Mouse (Mus musculus) cerebellum, adult 9-10 months (tissue): ENCODE measurements at regions not wholly inside any gene's neighbourhood (a gene's known extent, or its start where the extent isn't known, plus 50 kb on each side); places are given as distances from the start of the nearest gene placed in this dataset.

Experiments
- DNase-seq: peaks from one replicate; pipeline ENCODE4 v3.0.0; 2022

DNA sequence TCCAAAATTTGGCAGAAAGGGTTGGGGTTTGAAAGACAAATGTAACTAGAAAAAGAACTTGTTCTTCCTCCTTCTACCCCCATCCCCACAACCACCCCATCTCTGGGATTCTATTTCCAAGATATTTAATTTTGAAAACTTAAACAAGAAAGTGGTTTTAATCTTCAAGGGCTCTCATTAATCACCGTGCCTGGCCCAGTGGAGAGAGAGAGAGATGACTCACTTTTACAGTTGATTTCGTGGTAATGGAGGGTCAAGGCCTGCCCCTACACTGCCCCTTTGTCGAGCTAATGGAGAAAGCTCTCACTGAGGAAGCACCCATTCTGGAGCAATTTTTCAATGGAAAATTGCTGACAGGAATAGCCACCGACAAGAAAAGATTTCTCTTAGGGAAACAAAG, 247.9 kb downstream of the Gm10260 start:
- no peak for DNase-seq

GRCm38 (mm10) chr13:97510431-97511261, 249.8 kb downstream of the Gm10260 start:
- no peak for DNase-seq

DNA sequence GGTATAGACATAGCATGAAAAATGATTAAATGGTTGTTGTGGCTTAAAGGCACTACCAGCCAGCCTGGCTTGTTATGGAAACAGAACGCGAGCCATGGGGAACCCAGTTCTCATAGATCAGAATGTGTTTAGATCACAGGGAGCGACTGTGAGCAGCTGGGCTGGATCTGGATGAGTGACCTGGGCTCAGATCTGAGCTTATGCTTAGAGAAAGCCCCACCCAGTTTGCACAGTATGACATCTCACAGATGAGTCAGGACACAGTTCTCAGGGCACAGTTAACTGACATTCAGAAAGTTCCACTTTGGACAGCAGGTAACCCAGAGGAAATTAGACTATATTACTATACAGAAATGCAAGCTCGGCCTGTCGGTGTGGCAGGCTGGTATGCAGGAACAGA, 255.5 kb downstream of the Gm10260 start:
- DNase-seq: no peak

DNA sequence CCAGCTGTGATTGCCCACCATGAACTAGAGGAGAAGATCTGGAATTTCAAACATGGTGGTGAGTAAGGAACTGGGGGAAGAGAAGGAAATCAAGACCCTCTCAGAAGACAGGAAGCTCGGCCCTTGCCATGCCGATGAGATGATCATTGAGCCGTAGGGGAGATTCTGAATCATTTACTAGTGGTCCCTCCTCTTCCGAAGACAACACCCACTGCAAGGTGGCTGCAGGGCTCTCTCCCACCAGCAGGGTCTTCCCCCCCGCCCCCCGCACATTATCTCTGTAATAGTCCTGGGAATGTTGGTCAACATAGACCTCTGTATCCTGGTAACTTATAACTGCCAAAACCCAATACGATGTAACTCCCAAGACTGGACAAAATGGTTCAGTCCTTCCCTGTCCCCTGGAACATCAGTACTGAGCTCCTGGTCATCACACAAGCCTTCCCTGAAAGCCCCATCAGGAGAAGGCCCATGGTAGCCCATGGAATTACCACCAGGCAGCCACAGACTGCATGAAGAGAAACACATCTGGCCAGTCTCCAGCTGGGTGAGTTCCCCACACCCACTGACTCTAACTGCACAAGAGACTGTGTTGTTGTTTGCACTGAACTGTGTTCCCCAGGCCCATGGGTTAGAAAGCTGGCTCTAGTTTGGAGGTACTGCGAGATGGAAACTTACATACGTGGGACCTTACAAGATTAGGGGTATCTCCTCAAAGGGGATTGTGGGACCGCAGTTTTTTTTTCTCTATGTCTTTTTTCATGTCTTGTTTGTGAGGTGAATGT, 256.3 kb downstream of the Gm10260 start:
- no peak for DNase-seq

DNA sequence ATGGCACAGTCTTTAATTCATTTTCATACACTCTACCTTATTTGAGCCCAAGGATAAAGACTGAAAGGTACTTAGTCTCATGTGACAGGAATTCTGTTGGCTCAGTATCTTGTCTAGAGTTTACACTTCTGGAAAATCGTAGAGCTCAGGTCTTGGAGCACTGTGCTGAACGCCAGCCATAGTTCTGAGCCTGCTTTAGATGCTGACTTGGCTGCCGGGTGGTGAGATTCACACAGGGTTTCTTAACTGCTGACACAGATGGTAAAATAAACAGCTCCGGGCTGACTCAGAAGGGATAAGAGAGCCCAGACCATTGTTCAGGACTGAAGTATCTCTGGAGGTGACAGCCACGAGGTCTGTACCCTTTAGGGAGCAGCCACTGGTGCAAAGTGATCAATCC, 257.0 kb downstream of the Gm10260 start:
- no peak for DNase-seq

GRCm38 (mm10) chr13:97500155-97500554, 259.2 kb downstream of the Enc1 start:
- no peak for DNase-seq

DNA sequence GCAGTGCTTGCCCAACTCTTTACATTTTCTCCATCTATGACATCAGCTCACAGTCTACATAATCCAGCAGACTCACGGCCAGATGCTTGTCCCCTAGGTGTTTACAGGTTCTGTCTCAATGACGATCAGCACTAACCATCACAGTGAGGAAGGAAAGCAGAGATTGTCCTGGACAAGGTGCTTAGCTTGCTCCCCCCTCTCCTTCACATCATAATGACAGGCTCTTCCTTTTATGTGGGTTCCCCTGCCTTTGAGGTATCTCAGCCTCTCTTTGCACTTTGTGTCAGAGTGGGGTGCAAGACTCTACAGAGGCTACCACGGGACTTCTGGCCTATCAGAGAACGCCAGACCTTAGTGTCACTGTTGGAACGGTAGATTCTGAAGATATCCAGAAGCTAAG, 258.1 kb downstream of the Enc1 start:
- no peak for DNase-seq

DNA sequence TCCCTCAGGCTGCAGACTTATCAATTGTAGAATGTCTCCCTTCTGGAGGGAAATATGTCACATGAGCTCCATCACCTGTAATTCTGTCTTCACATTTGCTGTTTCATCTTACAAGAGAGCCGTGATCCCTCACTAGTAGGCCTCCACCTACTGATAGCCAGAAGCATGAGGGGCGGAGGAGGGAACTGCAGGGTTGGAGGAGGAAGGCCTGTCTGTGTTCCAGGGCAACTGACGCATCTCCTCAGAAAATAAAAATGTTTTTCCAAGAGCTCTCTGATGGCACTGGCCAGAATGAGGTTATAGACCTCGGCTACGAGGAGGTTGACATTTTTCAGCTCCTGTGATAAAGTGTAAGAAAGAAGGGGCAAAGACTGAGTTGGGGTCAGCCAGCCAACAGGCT, 257.0 kb downstream of the Enc1 start:
- DNase-seq: no peak

GRCm38 (mm10) chr13:97494770-97495169, 253.9 kb downstream of the Enc1 start:
- DNase-seq: no peak

- DNase-seq: no peak
Measured at GRCm38 (mm10) chr13:97493836-97494235, 252.9 kb downstream of the Enc1 start.

DNA sequence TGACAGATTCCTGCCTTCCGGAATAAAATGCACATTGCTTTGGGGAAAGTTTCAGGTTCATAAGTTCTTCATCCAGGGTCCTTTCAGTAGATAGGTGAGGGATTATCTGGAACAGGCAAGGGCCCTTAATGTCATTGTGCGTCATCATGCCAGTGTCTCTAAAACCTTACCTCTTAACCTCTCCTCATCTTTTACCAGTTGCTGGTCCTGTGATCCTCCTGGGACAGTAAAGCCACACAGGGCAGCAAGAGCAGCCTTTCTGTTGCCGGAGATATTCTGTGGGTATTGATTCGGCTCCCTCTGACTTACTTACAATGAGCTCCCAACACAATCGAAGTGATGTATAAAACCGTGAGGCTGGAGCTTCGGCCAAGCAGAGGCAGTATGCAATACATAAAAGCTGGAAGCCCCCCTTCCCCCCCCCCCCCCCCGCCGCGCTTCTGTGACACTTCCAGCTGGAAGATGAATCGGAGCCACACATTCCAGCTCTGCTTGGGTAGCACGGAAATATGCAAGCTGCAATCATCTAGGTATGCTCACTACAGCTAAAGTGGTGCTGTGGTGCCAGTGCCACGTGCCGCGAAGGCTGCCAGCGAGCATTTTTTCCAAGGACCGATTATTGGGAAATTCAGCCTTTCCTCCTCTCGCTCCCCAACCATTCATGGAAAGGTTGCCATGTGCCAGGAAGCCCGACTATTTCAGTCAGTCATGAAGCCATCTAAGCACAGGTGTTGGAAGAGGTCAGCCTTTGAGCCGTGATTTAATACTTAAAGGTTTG, 252.2 kb downstream of the Enc1 start:
- no peak for DNase-seq

DNA sequence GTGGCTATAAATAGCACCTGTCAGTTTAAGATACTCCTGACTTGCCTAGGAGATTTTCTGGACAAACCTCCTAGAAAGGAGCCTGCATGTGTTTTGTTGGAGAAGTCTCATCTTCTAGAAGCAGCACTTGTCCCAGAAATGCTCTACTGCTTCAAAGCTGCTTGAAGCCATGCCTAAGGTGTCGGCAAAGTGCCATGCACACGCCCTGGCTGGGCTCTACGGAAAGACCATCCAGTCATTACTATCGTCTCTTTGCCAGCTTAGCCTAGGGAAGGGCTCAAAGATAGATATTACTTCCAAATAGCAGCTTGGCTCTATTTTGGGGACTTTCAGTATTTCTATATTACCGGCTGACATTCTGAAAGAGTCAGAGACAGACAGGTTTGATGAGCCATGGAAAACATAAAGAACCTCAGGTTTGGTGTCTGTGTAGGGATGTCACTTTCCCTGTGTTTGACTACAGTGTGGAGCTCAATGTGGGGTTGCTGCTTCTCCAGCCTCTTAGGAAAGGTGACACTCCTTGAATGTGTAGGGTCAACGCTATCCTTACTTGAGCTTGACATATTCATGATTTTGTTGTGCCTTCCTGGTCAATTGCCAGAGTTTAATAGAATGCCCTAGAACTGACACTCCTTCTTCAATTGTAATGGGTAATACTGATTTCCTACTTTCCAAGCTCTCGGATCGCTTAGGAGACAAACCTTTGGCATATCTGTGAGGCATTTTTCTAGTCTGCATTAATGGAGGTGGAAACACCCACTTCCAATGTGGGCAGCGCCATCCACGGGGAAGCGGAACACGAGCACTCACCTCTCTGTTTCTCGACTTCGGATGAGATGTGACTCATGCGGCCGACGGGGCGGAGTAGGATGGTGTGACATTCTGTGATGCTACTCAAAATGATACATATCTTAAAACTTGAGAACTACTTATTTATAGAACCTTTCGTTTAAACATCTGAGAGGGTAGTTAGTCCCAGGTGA, 251.3 kb downstream of the Enc1 start:
- no peak for DNase-seq

- no peak for DNase-seq
Measured at GRCm38 (mm10) chr13:97490131-97490530, 249.2 kb downstream of the Enc1 start.

DNA sequence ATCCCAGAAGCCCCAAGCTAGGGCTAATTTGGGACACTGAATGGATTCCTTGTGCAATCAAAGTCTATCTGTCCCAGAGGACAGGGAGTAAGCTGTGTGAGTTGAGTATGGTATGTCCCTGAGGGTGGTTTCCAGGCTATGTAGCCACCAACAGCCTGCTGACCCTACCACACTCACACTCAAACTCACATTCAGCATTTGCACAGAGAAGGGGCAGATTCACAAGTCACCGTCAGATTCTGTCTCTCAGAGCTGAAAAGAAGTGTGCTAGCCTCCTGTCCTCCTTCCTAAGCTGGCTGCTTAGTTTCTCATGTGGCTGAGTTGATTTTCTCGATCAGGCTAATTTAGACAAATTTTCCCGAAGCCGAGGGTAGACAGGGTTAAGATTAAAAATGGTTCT, 248.8 kb downstream of the Enc1 start:
- DNase-seq: no peak

- DNase-seq: no peak
Measured at GRCm38 (mm10) chr13:97489029-97489428, 248.1 kb downstream of the Enc1 start.

DNA sequence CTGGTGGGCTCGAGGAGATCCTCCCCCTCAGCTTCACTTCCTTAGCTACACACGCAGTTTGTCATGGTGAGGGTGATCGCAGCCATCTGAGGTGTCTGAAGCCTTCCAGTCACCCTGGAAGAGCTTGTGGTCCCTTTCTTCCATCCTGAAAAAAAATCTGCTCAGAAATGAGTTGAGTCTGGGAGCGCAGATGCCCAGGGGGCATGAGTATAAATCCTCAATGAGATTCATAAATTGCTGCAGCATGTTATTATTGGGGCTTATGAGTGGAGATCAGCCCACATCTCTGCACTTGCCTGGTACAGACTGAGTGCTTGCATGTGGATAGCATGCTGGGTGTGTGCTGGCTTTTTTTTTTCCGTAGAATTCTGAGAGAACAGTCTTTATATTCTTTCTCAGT, 247.6 kb downstream of the Enc1 start:
- no peak for DNase-seq

DNA sequence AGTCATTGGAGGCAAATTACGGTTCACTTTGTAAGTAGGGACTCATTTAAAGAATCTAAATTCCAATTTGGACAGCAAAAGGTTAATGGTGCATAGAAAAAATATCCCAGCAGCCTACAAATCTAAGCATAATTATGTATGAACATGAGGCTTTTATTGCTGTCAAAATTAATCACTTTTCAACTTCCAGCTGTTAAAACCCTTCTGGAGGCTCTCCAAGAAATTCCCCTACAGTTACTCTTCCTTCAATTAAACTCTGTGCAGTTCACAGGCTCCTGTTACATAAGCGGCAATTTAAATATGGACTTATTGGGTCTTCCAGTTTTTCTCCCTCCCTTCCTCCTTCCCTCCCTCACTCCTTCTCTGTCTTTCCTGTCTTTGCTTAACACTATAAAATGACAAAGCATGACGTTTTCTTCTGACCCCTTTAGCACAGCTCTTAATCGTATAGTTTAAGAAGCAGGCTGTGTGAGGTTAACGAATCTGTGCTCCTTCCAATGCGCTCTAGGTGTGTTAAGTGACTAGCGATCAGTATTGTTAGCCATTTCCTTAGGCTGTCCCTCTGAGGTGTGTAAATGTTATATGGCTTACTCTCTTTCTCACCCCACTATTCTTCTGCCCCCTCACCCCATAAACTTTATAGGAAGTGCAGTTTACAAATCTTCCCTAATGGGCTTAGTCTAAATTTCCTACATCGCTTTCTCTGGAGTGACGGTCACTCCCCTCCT, 247.0 kb downstream of the Enc1 start:
- no peak for DNase-seq

DNA sequence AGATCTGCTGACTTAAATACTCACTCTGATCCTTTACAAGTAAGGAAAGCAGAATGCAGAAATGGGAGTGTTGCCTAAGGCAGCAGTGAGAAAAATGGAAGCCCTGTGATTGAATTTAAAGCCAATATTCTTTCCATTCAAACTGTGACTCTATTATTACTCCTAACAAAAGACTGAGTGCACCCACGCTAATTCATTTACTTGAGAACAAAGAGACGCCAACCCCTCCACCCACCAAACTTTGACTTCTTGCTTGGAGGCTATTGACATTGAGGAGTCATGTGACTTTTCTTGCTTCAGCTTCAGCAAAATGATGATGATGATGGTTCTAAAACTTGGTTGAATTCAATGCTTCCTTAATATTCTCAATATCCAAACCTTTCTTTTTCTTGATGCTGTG, 245.6 kb downstream of the Enc1 start:
- no peak for DNase-seq

DNA sequence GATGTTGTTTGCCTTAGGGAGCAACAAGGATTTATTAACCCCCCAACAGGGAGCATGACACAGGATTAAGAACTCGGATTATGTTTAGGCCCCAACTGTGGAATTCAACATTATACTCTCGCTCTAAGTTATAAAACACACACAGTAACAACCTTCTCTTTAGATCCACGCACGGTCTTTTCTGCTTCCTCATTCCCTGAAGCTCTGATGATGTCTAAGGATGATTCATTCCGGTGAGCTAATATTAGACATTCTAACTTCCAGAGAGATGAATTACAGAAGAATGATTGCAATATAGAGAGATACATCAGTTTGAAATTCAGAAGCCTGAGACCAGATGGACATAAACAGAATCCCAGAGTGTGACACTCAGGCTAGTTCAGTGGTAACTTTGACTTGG, 245.0 kb downstream of the Enc1 start:
- no peak for DNase-seq

DNA sequence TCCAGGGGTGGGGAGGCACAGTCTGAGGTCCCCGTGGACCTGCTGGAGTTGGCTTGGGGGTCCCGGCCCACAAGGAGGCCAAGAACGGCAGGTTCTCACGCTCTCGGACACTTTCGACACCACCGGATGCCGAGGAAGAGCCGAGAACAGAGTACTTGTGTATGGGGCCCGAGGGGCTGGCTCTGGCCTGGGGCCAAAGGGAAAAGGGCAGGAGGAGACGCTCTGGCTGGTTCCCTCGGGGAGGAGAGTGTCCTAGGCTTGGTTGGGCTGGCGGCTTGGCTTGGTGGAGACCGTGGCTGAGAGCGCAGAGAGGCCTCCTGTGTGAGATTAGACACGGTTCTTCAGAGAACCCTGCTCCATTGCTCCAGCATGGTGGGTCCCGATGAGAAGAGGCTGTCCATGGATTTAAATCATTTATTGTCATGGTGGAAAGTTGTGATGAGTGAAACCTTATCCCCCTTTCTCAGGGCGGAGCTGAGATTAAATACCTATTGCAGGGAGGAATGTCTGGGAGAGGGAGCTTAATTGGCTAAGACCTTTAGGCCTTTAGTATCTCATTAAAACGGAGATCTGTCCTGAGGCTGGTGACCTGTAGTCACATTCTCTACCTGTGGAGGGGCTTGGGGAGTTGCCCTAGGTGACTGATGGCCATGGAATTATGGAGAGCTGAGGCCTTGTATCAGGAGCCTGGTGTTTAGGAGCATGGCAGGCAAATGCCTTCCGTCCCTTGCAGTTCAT, 244.1 kb downstream of the Enc1 start:
- no peak for DNase-seq

- no peak for DNase-seq
Measured at GRCm38 (mm10) chr13:97483681-97484080, 242.8 kb downstream of the Enc1 start.
